Mouse (Mus musculus) C2C12 (cell line): ENCODE measurements around the gene Slc12a7. TPM values are rescaled to one million over a fixed set of nuclear protein-coding genes. Genes with fewer than 3 reads are reported as not detected.

Source experiments
- H3K27me3 ChIP-seq: one replicate; pipeline ENCODE4 v1.6.1; 2011; ENCODE audit not compliant: control insufficient read depth, insufficient read depth, insufficient read length
- H3K36me3 ChIP-seq: one replicate; pipeline ENCODE4 v1.6.1; 2011; ENCODE audit not compliant: control insufficient read depth, insufficient read depth
- H3K4me3 ChIP-seq: one replicate; pipeline ENCODE4 v1.5.1; 2011; ENCODE audit warnings: mild to moderate bottlenecking, control low read depth; ENCODE audit not compliant: poor library complexity, insufficient read depth, severe bottlenecking
- H3K79me2 ChIP-seq: one replicate; pipeline ENCODE4 v1.6.1; 2011; ENCODE audit not compliant: control insufficient read depth, insufficient read depth
- H3K79me3 ChIP-seq: one replicate; pipeline ENCODE4 v1.6.1; 2011; ENCODE audit warnings: low read depth, control low read depth
- H3ac ChIP-seq: one replicate; pipeline ENCODE3; 2011; ENCODE audit warnings: low read depth; ENCODE audit not compliant: control insufficient read depth, insufficient read length
- CEBPB ChIP-seq: IDR thresholded peaks from one replicate; pipeline ENCODE4 v1.6.1; 2011; ENCODE audit warnings: low read depth, mild to moderate bottlenecking, control low read depth, moderate library complexity
- CTCF ChIP-seq: IDR thresholded peaks from one replicate; pipeline ENCODE4 v1.5.1; 2011; ENCODE audit not compliant: control insufficient read depth, insufficient read depth, insufficient read length
- FOSL1 ChIP-seq: IDR thresholded peaks from one replicate; pipeline ENCODE4 v1.8.0; 2011; ENCODE audit warnings: mild to moderate bottlenecking, low read length; ENCODE audit not compliant: poor library complexity, insufficient read depth, severe bottlenecking
- MAX ChIP-seq: IDR thresholded peaks from one replicate; pipeline ENCODE4 v1.6.1; 2011; ENCODE audit warnings: mild to moderate bottlenecking, control low read depth
- MYOD1 ChIP-seq: IDR thresholded peaks from one replicate; pipeline ENCODE4 v1.6.1; 2011; ENCODE audit warnings: low read depth; ENCODE audit not compliant: control insufficient read depth, insufficient read length
- MYOG ChIP-seq: IDR thresholded peaks from one replicate; pipeline ENCODE4 v1.6.1; 2011; ENCODE audit not compliant: control insufficient read depth, insufficient read length; ENCODE audit errors: extremely low read depth
- USF1 ChIP-seq: IDR thresholded peaks from one replicate; pipeline ENCODE4 v1.6.1; 2011; ENCODE audit warnings: low read depth, mild to moderate bottlenecking, control low read depth, moderate library complexity
- long read RNA-seq, 2 experiments: library from polyadenylated mRNA; unstranded; transcript quantifications; one replicate each; pipeline ENCODE4 v2.0.0; 2019 to 2020
- polyA plus RNA-seq: library from polyadenylated mRNA; unstranded; fragments of >200 nt; fragmentation: generic; extraction: Trizol; gene quantifications from one replicate; pipeline ENCODE4 v1.2.1, GENCODE M21; 2012; ENCODE audit warnings: missing spikeins

The Slc12a7 gene
- 28.7 TPM for polyA plus RNA-seq
- long read RNA-seq, experiment 1, full-length matches to known transcripts = 4 of 11 reads
- long read RNA-seq, experiment 1, partial matches to known transcripts = 7 of 11 reads
- long read RNA-seq, experiment 1, other reads (novel, unspliced or antisense) = 0 of 11 reads
- long read RNA-seq, experiment 2, full-length matches to known transcripts = 189 of 245 reads
- long read RNA-seq, experiment 2, partial matches to known transcripts = 20 of 245 reads
- long read RNA-seq, experiment 2, other reads (novel, unspliced or antisense) = 36 of 245 reads

- no peaks in the 10 kb centered on the region for H3K36me3 ChIP-seq
- no peaks in the 10 kb centered on the region for H3K27me3 ChIP-seq
- H3K4me3 ChIP-seq = no peak within 1 kb of the TSS
- no peak within 1 kb of the TSS for H3ac ChIP-seq
- TF ChIP-seq CTCF (no peak), USF1 (no peak), MYOD1 (no peak), MYOG (no peak), FOSL1 (no peak), MAX (no peak), CEBPB (no peak)
- H3K79me2 ChIP-seq = no peaks in the 10 kb centered on the region
- no peaks in the 10 kb centered on the region for H3K79me3 ChIP-seq
Observed at GRCm38 (mm10) chr13:73732742-73733700, at the start of gene Slc12a7. TSS of gene Slc12a7 (plus strand) at chr13:73733094.

- TF ChIP-seq CEBPB = peak; percentile 19
- TF ChIP-seq MYOG = no peak
- no peak for TF ChIP-seq CTCF
- H3K36me3 ChIP-seq = no peaks in the 10 kb centered on the region
- H3K79me2 ChIP-seq = no peaks in the 10 kb centered on the region
- peaks cover under 1% of the 10 kb centered on the region for H3K27me3 ChIP-seq
- H3K4me3 ChIP-seq = no peak overlapping the region
- H3K79me3 ChIP-seq = no peaks in the 10 kb centered on the region
- H3ac ChIP-seq = no peak overlapping the region
Observed at GRCm38 (mm10) chr13:73683682-73684081, 49.2 kb upstream of the Slc12a7 start.

- Histone ChIP-seq H3K4me3 (no peak overlapping the region), H3K79me3 (no peaks in the 10 kb centered on the region), H3K27me3 (peaks cover 4% of the 10 kb centered on the region), H3K36me3 (no peaks in the 10 kb centered on the region), H3K79me2 (no peaks in the 10 kb centered on the region), H3ac (no peak overlapping the region)
- TF ChIP-seq CEBPB (no peak), MYOG (no peak), MAX (no peak), USF1 (no peak), MYOD1 (no peak), FOSL1 (no peak), CTCF (no peak)
Observed at GRCm38 (mm10) chr13:73684412-73684811, 48.5 kb upstream of the Slc12a7 start.

- Histone ChIP-seq H3ac (no peak overlapping the region), H3K4me3 (no peak overlapping the region), H3K79me3 (no peaks in the 10 kb centered on the region), H3K27me3 (peaks cover 4% of the 10 kb centered on the region), H3K36me3 (no peaks in the 10 kb centered on the region), H3K79me2 (no peaks in the 10 kb centered on the region)
- no peak for TF ChIP-seq FOSL1
- TF ChIP-seq CTCF = no peak
- no peak for TF ChIP-seq CEBPB
- no peak for TF ChIP-seq USF1
- TF ChIP-seq MAX = no peak
Observed at GRCm38 (mm10) chr13:73685502-73685901, 47.4 kb upstream of the Slc12a7 start.

GRCm38 (mm10) chr13:73687601-73688000 lies 45.3 kb upstream of the Slc12a7 start:
- Histone ChIP-seq H3ac (no peak overlapping the region), H3K79me2 (no peaks in the 10 kb centered on the region), H3K36me3 (no peaks in the 10 kb centered on the region), H3K79me3 (no peaks in the 10 kb centered on the region), H3K4me3 (no peak overlapping the region), H3K27me3 (peaks cover 4% of the 10 kb centered on the region)
- TF ChIP-seq CTCF (no peak), MYOG (no peak), USF1 (no peak), MYOD1 (no peak), FOSL1 (no peak), MAX (no peak), CEBPB (no peak)
